Mouse (Mus musculus) E14TG2a.4 (cell line): Measurements from ENCODE around the gene Srrm1.

ENCODE experiments used
- CTCF ChIP-seq: conservative IDR thresholded peaks from 2 replicates; pipeline ENCODE4 v1.5.1; 2014; ENCODE audit warnings: low read length
- POU5F1 ChIP-seq: IDR thresholded peaks from 2 replicates; pipeline ENCODE4 v1.6.1; 2014; ENCODE audit warnings: low read length, borderline replicate concordance

DNA sequence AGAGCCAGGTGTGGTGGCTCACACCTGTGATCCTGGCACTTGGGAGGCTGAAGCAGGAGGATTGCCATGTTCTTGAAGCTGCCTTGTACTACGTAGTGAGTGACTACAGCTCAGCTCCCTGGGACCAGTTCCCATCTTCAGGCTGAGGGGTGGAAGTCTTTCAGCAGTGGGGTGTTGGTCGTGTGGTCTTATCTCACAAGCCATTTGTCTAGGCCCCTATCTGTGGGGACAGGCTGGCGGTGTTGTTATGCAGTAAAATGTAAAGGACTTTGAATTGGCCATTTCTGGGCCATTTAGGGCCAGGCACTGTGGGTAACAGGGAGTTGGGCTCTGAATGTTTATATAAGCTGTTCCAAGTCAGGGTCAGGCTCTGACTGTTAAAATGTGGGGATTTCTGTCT is 65.1 kb downstream of the Srrm1 start:
- TF ChIP-seq POU5F1: no peak
- TF ChIP-seq CTCF: no peak
